Mouse (Mus musculus): Measurements from ENCODE around the gene Ccl6. TPM values are rescaled to one million over a fixed set of nuclear protein-coding genes. Genes with fewer than 3 reads are reported as not detected.

The Ccl6 gene
- polyA plus RNA-seq (2012; rRNA removed) = 0.14 and 0.65 TPM in 2 replicates

DNA sequence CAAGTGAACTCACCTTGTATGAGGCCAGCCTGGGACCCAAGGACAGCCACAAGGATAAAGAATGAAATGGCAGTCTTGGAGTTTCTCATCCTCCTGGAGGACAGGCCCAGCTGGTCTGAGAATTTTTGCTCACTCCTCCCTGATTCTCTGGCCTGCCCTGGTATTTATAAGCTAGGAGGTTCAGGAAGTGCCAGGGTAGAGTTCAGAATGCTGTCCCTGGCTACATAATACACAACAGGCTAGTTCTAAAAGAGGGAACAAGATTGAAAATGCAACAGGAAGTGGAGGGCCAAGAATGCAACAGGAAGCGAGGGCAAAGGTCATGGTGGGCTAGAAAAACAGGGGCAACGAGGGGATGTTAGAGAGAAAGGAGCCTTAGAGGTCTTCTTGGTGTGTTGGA, at the start of gene Ccl6:
Ccl6 (minus strand) TSS at position 235 of the 400 bp plus-strand sequence.
- Histone ChIP-seq H3K36me3 (ENCODE audit: control insufficient read depth, insufficient read depth, low read length) (no peaks in the 10 kb centered on the region), H3K27me3 (ENCODE audit: control insufficient read depth, insufficient read depth, low read length) (no peaks in the 10 kb centered on the region), H3K27ac (ENCODE audit: control insufficient read depth, insufficient read depth, low read depth, low read length) (no peak within 1 kb of the TSS), H3K4me3 (ENCODE audit: control insufficient read depth, low read depth, low read length) (no peak within 1 kb of the TSS), H3K4me1 (ENCODE audit: control insufficient read depth, insufficient read depth, low read length) (no peaks in the 10 kb centered on the region)
- TF ChIP-seq POLR2A (IDR thresholded peaks at IDR 0.05; ENCODE audit: control insufficient read depth, low read depth, low read length) (no peak), CTCF (IDR thresholded peaks at IDR 0.05; ENCODE audit: control insufficient read depth, insufficient read depth, insufficient replicate concordance, low read depth, low read length) (no peak)

DNA sequence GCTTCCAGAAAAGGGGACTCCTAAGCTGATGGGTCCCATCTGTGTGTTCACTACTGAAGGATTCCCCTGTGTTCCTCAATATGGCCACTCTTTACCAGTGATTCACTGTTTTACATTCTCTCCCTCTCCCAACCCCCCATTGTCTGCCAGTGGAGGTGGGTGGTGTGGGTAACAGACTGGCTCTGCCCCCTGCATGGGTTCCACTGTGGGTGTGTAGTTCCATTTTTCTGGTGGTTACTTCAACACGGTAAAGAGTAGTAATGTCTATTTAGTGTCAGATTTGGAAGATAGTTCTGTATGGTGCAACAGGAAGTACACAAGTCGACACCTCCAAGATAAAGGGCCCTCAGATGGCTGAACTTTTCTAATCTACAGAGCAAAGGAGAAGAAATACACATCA, 48.3 kb upstream of the Ccl6 start:
- Histone ChIP-seq H3K27me3 (ENCODE audit: control insufficient read depth, insufficient read depth, low read length) (no peaks in the 10 kb centered on the region), H3K4me3 (ENCODE audit: control insufficient read depth, low read depth, low read length) (no peak overlapping the region), H3K36me3 (ENCODE audit: control insufficient read depth, insufficient read depth, low read length) (no peaks in the 10 kb centered on the region), H3K27ac (ENCODE audit: control insufficient read depth, insufficient read depth, low read depth, low read length) (no peak overlapping the region), H3K4me1 (ENCODE audit: control insufficient read depth, insufficient read depth, low read length) (no peaks in the 10 kb centered on the region)
- no peak for TF ChIP-seq POLR2A (IDR thresholded peaks at IDR 0.05; ENCODE audit: control insufficient read depth, low read depth, low read length)
- no peak for TF ChIP-seq CTCF (IDR thresholded peaks at IDR 0.05; ENCODE audit: control insufficient read depth, insufficient read depth, insufficient replicate concordance, low read depth, low read length)

DNA sequence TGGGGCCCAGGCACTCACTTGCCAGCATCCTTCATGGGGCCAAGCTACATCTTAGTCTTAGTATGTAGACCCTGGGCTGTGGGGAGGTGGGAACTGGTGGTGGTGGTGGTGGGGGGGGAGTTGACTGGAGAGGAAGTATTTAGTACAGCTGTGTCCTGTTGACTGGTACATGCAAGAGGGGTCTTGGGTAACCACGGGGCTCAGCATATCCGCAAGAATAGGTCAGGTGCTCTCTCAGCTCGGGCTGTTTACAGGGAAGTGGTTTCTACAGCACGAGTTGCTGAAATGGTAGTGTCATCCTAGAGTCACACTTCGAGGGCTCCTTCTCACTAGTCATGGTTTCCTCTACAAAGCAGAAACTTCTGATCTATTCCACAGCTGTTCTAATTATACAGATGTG, 47.3 kb upstream of the Ccl6 start:
- H3K27me3 ChIP-seq (ENCODE audit: control insufficient read depth, insufficient read depth, low read length) = no peaks in the 10 kb centered on the region
- TF ChIP-seq CTCF (IDR thresholded peaks at IDR 0.05; ENCODE audit: control insufficient read depth, insufficient read depth, insufficient replicate concordance, low read depth, low read length) (no peak), POLR2A (IDR thresholded peaks at IDR 0.05; ENCODE audit: control insufficient read depth, low read depth, low read length) (no peak)
- H3K36me3 ChIP-seq (ENCODE audit: control insufficient read depth, insufficient read depth, low read length) = no peaks in the 10 kb centered on the region
- no peak overlapping the region for H3K4me3 ChIP-seq (ENCODE audit: control insufficient read depth, low read depth, low read length)
- no peaks in the 10 kb centered on the region for H3K4me1 ChIP-seq (ENCODE audit: control insufficient read depth, insufficient read depth, low read length)
- no peak overlapping the region for H3K27ac ChIP-seq (ENCODE audit: control insufficient read depth, insufficient read depth, low read depth, low read length)

DNA sequence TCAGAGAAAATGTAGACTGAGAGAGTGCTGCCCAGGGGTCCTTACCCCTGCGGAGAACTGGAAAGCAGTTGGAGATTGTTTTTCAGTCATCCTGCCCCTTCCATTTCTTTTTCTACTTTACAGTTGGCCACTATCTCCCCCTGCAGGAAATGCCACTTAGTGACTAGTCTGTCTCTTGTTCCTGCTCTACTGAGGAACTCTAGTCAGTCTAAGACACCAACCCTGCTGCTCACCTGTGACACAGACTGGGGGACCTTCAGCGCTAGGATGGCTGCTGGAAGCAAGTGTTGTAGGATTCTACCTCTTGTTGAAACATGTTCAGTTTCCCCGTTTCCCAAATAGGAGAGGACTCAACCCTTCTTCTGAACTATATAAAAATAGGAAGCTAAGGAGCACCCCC, 46.6 kb upstream of the Ccl6 start:
- Histone ChIP-seq H3K4me1 (ENCODE audit: control insufficient read depth, insufficient read depth, low read length) (no peaks in the 10 kb centered on the region), H3K36me3 (ENCODE audit: control insufficient read depth, insufficient read depth, low read length) (no peaks in the 10 kb centered on the region), H3K4me3 (ENCODE audit: control insufficient read depth, low read depth, low read length) (no peak overlapping the region), H3K27ac (ENCODE audit: control insufficient read depth, insufficient read depth, low read depth, low read length) (no peak overlapping the region), H3K27me3 (ENCODE audit: control insufficient read depth, insufficient read depth, low read length) (no peaks in the 10 kb centered on the region)
- no peak for TF ChIP-seq POLR2A (IDR thresholded peaks at IDR 0.05; ENCODE audit: control insufficient read depth, low read depth, low read length)
- no peak for TF ChIP-seq CTCF (IDR thresholded peaks at IDR 0.05; ENCODE audit: control insufficient read depth, insufficient read depth, insufficient replicate concordance, low read depth, low read length)

DNA sequence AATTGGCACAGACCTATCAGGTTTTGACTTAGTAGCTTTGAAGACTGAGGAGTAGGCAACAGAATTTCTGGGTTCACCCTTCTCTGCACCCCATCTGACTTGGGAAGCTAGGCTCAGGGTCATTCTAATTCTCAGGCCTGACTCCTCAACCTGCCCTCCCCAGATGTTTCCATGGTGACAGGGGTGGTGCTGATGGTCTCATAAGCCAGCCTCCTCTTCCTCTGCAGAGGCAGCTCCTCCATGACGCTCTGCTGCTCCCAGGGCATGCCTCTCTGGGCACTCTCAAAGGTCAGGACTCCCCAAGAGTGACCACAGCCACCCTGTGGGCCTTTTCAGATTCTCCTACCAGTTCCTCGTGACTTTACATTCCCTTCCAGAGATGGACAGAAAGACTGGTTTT, 46.0 kb upstream of the Ccl6 start:
- Histone ChIP-seq H3K4me3 (ENCODE audit: control insufficient read depth, low read depth, low read length) (no peak overlapping the region), H3K4me1 (ENCODE audit: control insufficient read depth, insufficient read depth, low read length) (no peaks in the 10 kb centered on the region), H3K36me3 (ENCODE audit: control insufficient read depth, insufficient read depth, low read length) (no peaks in the 10 kb centered on the region), H3K27ac (ENCODE audit: control insufficient read depth, insufficient read depth, low read depth, low read length) (no peak overlapping the region), H3K27me3 (ENCODE audit: control insufficient read depth, insufficient read depth, low read length) (no peaks in the 10 kb centered on the region)
- TF ChIP-seq POLR2A (IDR thresholded peaks at IDR 0.05; ENCODE audit: control insufficient read depth, low read depth, low read length) (no peak), CTCF (IDR thresholded peaks at IDR 0.05; ENCODE audit: control insufficient read depth, insufficient read depth, insufficient replicate concordance, low read depth, low read length) (no peak)

DNA sequence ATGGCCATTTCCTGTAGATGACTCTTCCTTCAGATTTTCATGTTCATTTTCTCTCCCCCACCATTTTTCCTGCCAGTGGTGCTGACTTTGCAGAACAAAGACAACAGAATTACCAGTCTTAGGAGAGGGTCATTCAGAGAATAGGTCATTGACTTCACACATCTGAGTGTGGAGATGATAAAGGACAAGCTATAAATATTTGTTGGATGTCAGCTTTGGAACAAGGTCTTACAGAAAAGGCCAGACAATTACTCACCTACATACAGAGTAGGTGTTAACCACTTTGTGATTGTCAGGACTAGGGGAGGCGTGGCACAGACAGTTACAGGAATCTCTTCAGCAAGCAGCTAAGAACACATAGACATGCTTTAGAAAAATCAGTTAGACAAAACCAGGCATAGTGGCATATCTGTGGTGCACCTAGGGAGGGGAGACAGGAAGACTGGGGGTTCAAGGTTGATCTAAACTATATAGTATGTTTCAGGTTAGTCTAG, 43.9 kb upstream of the Ccl6 start:
- H3K27ac ChIP-seq (ENCODE audit: control insufficient read depth, insufficient read depth, low read depth, low read length) = no peak overlapping the region
- no peaks in the 10 kb centered on the region for H3K36me3 ChIP-seq (ENCODE audit: control insufficient read depth, insufficient read depth, low read length)
- no peaks in the 10 kb centered on the region for H3K27me3 ChIP-seq (ENCODE audit: control insufficient read depth, insufficient read depth, low read length)
- TF ChIP-seq CTCF (IDR thresholded peaks at IDR 0.05; ENCODE audit: control insufficient read depth, insufficient read depth, insufficient replicate concordance, low read depth, low read length) (no peak), POLR2A (IDR thresholded peaks at IDR 0.05; ENCODE audit: control insufficient read depth, low read depth, low read length) (no peak)
- H3K4me3 ChIP-seq (ENCODE audit: control insufficient read depth, low read depth, low read length) = no peak overlapping the region
- H3K4me1 ChIP-seq (ENCODE audit: control insufficient read depth, insufficient read depth, low read length) = no peaks in the 10 kb centered on the region

DNA sequence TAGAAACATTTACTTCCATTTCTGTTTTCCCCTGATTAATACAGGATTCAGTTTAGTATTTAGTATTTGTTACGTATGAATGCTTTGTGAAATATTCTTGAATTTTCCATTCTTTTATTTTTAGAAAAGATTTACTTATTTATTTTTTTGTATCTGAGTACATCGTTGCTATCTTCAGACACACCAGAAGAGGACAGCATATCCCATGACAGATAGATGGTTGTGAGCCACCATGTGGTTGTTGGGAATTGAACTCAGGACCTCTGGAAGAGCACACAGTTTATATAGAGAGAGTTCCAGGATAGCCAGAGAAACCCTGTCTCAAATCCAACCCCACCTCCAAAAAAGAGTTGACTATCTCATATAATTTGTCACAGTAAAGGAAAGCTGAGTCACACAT, 42.0 kb upstream of the Ccl6 start:
- Histone ChIP-seq H3K27ac (ENCODE audit: control insufficient read depth, insufficient read depth, low read depth, low read length) (no peak overlapping the region), H3K4me3 (ENCODE audit: control insufficient read depth, low read depth, low read length) (no peak overlapping the region), H3K27me3 (ENCODE audit: control insufficient read depth, insufficient read depth, low read length) (no peaks in the 10 kb centered on the region), H3K36me3 (ENCODE audit: control insufficient read depth, insufficient read depth, low read length) (no peaks in the 10 kb centered on the region), H3K4me1 (ENCODE audit: control insufficient read depth, insufficient read depth, low read length) (no peaks in the 10 kb centered on the region)
- TF ChIP-seq CTCF (IDR thresholded peaks at IDR 0.05; ENCODE audit: control insufficient read depth, insufficient read depth, insufficient replicate concordance, low read depth, low read length) = no peak
- TF ChIP-seq POLR2A (IDR thresholded peaks at IDR 0.05; ENCODE audit: control insufficient read depth, low read depth, low read length) = no peak

DNA sequence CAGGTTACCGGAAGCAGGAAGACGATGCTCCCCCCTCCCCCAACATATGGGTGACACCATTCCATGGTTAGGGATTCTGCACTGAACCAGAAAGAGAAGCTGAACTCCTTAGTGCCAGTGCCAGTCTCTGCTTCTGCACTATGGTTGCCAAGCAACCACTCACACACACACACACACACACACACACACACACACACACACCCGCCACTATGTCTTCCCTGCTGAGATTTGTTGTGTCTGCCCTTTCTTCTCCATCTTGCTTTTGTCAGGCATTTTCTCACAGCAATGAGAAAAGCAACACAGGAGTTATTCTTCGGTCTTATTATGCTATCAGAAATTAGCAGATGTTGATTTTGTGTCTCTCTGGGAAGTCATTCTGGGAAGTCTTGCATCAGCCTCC, 41.5 kb upstream of the Ccl6 start:
- Histone ChIP-seq H3K36me3 (ENCODE audit: control insufficient read depth, insufficient read depth, low read length) (no peaks in the 10 kb centered on the region), H3K27me3 (ENCODE audit: control insufficient read depth, insufficient read depth, low read length) (no peaks in the 10 kb centered on the region), H3K4me3 (ENCODE audit: control insufficient read depth, low read depth, low read length) (no peak overlapping the region), H3K27ac (ENCODE audit: control insufficient read depth, insufficient read depth, low read depth, low read length) (no peak overlapping the region), H3K4me1 (ENCODE audit: control insufficient read depth, insufficient read depth, low read length) (no peaks in the 10 kb centered on the region)
- TF ChIP-seq POLR2A (IDR thresholded peaks at IDR 0.05; ENCODE audit: control insufficient read depth, low read depth, low read length) (no peak), CTCF (IDR thresholded peaks at IDR 0.05; ENCODE audit: control insufficient read depth, insufficient read depth, insufficient replicate concordance, low read depth, low read length) (no peak)

Data from testis, adult 2 months (tissue).